In genomic region chr8:10665821-10666283, GRCm38 (mm10) we compare ENCODE assay signal across 13 mouse cellular contexts.
DNase-seq lines count a peak whose midpoint lies in the region; ATAC-seq and TF ChIP-seq lines count a peak whose summit lies in the region.
"Had no signal": no experiment of that assay in that cellular context is flagged by ENCODE, and none has a peak within 500 bp of the region (broad histone marks: within the 10 kb centered on the region; RNA-seq: fewer than 3 reads in every experiment).

No protein-coding gene starts in this region.

- no peak for DNase-seq in heart, postnatal 25 days (ENCODE audit: low spot score)
- DNase-seq in forebrain, embryonic 11.5 days (ENCODE audit: low spot score): peak; percentile 59
- peak; percentile 81 for DNase-seq in midbrain, embryonic 11.5 days (ENCODE audit: low spot score, missing footprints)
- no peak for DNase-seq in left cerebral cortex, postnatal 10 days (ENCODE audit: extremely low spot score in 1 of 2, low spot score in 2 of 2)
- no peak for DNase-seq in ovary, adult 18-20 months (ENCODE audit: low spot score)
- no peak for DNase-seq in adrenal gland, postnatal 25 days
- DNase-seq: cerebellum, adult 8-10 months had no signal

- H3K79me2 ChIP-seq in C2C12 (ENCODE audit: control insufficient read depth, insufficient read depth): no peaks in the 10 kb centered on the region

- intact Hi-C loops in heart, postnatal 25 days (cut with DNase I): no loop called here
- intact Hi-C loops in left cerebral cortex, postnatal 10 days (cut with DNase I): no loop called here

- peaks cover 15% of the 10 kb centered on the region for H3K4me1 ChIP-seq in heart, embryonic 15.5 days (replicated peaks)
- peaks cover 27% of the 10 kb centered on the region for H3K4me1 ChIP-seq in forebrain, embryonic 11.5 days (replicated peaks; ENCODE audit: control insufficient read depth, insufficient read depth, low read length)
- peaks cover 18% of the 10 kb centered on the region for H3K4me1 ChIP-seq in midbrain, embryonic 11.5 days (ENCODE audit: control insufficient read depth, insufficient read depth, low read length)

- H3ac ChIP-seq in C2C12 (ENCODE audit: control insufficient read depth, insufficient read length, low read depth): peak overlapping the region; percentile 12

- 0 out of 2 replicates have a peak overlapping the region, but pooled peaks have one; percentile 2 for H3K27ac ChIP-seq in heart, embryonic 15.5 days
- no peak overlapping the region for H3K27ac ChIP-seq in forebrain, embryonic 11.5 days (ENCODE audit: low read depth, low read length)
- H3K27ac ChIP-seq in midbrain, embryonic 11.5 days (ENCODE audit: low read depth, low read length): no peak overlapping the region
- H3K27ac ChIP-seq: limb, embryonic 10.5 days had no signal

- H3K9ac ChIP-seq in heart, embryonic 15.5 days: no peak overlapping the region
- H3K9ac ChIP-seq in forebrain, embryonic 11.5 days (ENCODE audit: low read length): no peak overlapping the region
- no peak overlapping the region for H3K9ac ChIP-seq in midbrain, embryonic 11.5 days (ENCODE audit: low read length)
- H3K9ac ChIP-seq: lung, embryonic 15.5 days had no signal

- no peak for TF ChIP-seq CTCF in C2C12 (IDR thresholded peaks at IDR 0.05; ENCODE audit: control insufficient read depth, insufficient read depth, insufficient read length)

- no peak for ATAC-seq in heart, embryonic 15.5 days (replicated peaks; ENCODE audit: insufficient number of reproducible peaks, insufficient read depth, low FRiP score, low read depth)
- peak; percentile 42; the same call in 1 of the 2 replicates for ATAC-seq in forebrain, embryonic 11.5 days (replicated peaks; ENCODE audit: low FRiP score)
- 0 out of 2 replicates have a peak, but pooled peaks have one; percentile 48 for ATAC-seq in midbrain, embryonic 11.5 days (ENCODE audit: low FRiP score)
- ATAC-seq: intestine, embryonic 16.5 days had no signal

- no peaks in the 10 kb centered on the region for H3K27me3 ChIP-seq in heart, embryonic 15.5 days
- no peaks in the 10 kb centered on the region for H3K27me3 ChIP-seq in C2C12 (ENCODE audit: control insufficient read depth, insufficient read depth, insufficient read length)
- no peaks in the 10 kb centered on the region for H3K27me3 ChIP-seq in forebrain, embryonic 11.5 days (ENCODE audit: control insufficient read depth, insufficient read depth, low read length)
- H3K27me3 ChIP-seq in midbrain, embryonic 11.5 days (ENCODE audit: control insufficient read depth, insufficient read depth, low read length): no peaks in the 10 kb centered on the region
- H3K27me3 ChIP-seq: lung, embryonic 15.5 days had no signal

- no peaks in the 10 kb centered on the region for H3K79me3 ChIP-seq in C2C12 (ENCODE audit: low read depth)

- H3K36me3 ChIP-seq in heart, embryonic 15.5 days: no peaks in the 10 kb centered on the region
- H3K36me3 ChIP-seq in C2C12 (ENCODE audit: control insufficient read depth, insufficient read depth): no peaks in the 10 kb centered on the region
- H3K36me3 ChIP-seq in forebrain, embryonic 11.5 days (ENCODE audit: control insufficient read depth, insufficient read depth, low read length): no peaks in the 10 kb centered on the region
- H3K36me3 ChIP-seq in midbrain, embryonic 11.5 days (ENCODE audit: control insufficient read depth, insufficient read depth, low read length): no peaks in the 10 kb centered on the region
- H3K36me3 ChIP-seq: limb, embryonic 10.5 days; lung, embryonic 15.5 days had no signal

- no peak overlapping the region for H3K4me2 ChIP-seq in heart, embryonic 15.5 days
- no peak overlapping the region for H3K4me2 ChIP-seq in forebrain, embryonic 11.5 days (ENCODE audit: low read depth, low read length, severe bottlenecking)
- H3K4me2 ChIP-seq in midbrain, embryonic 11.5 days: no peak overlapping the region
- H3K4me2 ChIP-seq: heart, embryonic 11.5 days; lung, embryonic 15.5 days had no signal

- 31% methylated on average over 4 of the region's 4 CpGs for WGBS in heart, embryonic 15.5 days
- 5% methylated on average over 4 of the region's 4 CpGs for WGBS in forebrain, embryonic 11.5 days
- WGBS in midbrain, embryonic 11.5 days: 13% methylated on average over 4 of the region's 4 CpGs

- H3K4me3 ChIP-seq in heart, embryonic 15.5 days: no peak overlapping the region
- no peak overlapping the region for H3K4me3 ChIP-seq in C2C12 (ENCODE audit: insufficient read depth, poor library complexity, severe bottlenecking)
- no peak overlapping the region for H3K4me3 ChIP-seq in forebrain, embryonic 11.5 days (ENCODE audit: low read depth, low read length)
- no peak overlapping the region for H3K4me3 ChIP-seq in midbrain, embryonic 11.5 days (ENCODE audit: low read depth, low read length)
- H3K4me3 ChIP-seq: limb, embryonic 10.5 days; lung, embryonic 15.5 days had no signal

- no peaks in the 10 kb centered on the region for H3K9me3 ChIP-seq in heart, embryonic 15.5 days (replicated peaks)
- peaks cover 2% of the 10 kb centered on the region; the same call in 1 of the 2 replicates for H3K9me3 ChIP-seq in forebrain, embryonic 11.5 days (ENCODE audit: control insufficient read depth, low read length)
- H3K9me3 ChIP-seq in midbrain, embryonic 11.5 days (ENCODE audit: control insufficient read depth, low read length): no peaks in the 10 kb centered on the region
- H3K9me3 ChIP-seq: limb, embryonic 10.5 days; lung, embryonic 15.5 days had no signal

TF ChIP-seq in C2C12, 6 proteins besides CTCF, POLR2A, EP300 and RAD21:
- TF ChIP-seq MAX (IDR thresholded peaks at IDR 0.05): no peak
- TF ChIP-seq FOSL1 (IDR thresholded peaks at IDR 0.05; ENCODE audit: insufficient read depth, low read length, poor library complexity, severe bottlenecking): no peak
- TF ChIP-seq USF1 (IDR thresholded peaks at IDR 0.05; ENCODE audit: low read depth): no peak
- TF ChIP-seq MYOG (IDR thresholded peaks at IDR 0.05; ENCODE audit: control insufficient read depth, extremely low read depth, insufficient read length): no peak

Comparison
In these comparisons a context has a peak if more than half of its experiments do, and no peak if none do; other contexts are left out.
1. DNase-seq: peak in forebrain, embryonic 11.5 days (single experiment) and midbrain, embryonic 11.5 days (single experiment); none in heart, postnatal 25 days (single experiment), left cerebral cortex, postnatal 10 days (0 of 2), ovary, adult 18-20 months (single experiment) and adrenal gland, postnatal 25 days (single experiment).